Mouse (Mus musculus): ENCODE measurements around the gene C2cd2l.
"Not testable (repeated sequence)": the region's sequence is repeated elsewhere in the genome, so short reads cannot be mapped to it uniquely, and the experiment has no call there.

The C2cd2l gene

DNA sequence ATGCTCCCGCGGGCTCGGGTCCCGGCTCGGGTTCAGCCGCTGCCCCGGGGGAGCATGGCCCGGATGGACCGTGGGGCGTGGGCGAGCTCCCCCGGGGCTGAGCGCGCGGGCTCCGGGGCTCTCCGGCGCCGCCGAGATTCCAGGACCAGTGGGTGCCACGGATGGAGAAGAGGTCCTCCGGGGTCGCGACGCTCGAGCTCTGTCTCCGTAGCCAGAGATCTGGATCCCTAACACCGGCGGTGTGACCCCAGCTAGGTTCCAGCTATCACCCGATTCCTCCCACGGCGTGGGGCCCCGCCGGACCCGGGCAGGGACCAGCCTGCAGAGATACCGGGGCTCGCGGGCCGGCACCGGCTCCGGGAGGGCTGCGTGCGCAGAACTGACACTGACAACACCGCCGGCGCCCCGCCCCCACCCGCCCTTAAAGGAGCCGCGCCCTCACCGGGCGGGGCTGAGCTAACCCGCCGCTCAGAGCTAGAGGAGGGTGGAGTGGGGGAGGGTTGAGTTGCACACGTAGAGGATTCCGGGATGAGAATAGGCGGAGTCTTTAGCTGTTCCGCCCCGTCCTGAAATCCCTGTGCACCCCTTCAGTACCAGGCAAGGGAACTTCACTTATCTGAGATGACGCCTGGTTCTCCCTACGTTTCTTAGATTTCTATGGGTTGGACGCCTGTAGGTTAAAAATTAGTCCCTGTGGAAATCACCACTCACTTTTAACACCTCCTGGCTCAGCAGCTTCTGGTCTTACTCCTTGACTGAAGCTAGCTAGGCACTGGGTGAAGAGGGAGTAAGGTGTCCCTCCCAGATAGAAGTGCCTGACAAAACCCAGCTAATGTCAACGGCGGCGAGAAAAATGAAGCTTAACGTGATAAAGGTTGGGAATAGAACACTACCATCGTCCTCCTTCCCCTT is at the start of gene C2cd2l:
C2cd2l (minus strand) TSS at position 399 of the 912 bp plus-strand sequence.
- peak; percentile 90 for DNase-seq

DNA sequence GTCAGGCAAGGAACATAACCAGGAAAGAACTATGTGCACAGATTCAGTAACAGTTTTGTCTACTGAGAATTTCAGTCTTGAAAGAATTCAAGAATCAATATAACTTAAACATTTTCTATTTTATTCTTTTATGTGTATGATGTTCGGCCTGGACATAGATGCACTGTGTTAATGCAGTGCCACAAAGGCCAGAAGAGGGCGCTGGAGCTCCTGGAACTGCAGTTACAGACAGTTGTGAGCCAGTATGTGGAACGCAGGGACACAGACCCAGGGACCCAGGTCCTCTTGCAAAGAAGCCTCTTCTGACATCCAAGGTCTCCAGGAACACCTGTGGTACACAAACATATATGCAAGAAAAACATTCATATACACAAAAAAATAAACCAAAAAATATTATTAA is 44.4 kb upstream of the C2cd2l start:
- peak; percentile 67 for DNase-seq

DNA sequence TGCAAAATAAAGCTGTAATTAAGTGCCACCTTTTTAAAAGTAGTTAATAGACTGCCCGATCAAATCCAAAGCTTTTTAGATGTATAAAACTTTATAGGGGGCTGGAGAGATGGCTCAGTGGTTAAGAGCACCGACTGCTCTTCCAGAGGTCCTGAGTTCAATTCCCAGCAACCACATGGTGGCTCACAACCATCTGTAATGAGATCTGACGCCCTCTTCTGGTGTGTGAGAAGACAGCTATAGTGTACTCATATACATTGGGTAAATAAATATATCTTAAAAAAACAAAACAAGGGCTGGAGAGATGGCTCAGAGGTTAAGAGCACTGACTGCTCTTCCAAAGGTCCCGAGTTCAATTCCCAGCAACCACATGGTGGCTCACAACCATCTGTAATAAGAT is 41.8 kb upstream of the C2cd2l start:
- DNase-seq: not testable (repeated sequence)

DNA sequence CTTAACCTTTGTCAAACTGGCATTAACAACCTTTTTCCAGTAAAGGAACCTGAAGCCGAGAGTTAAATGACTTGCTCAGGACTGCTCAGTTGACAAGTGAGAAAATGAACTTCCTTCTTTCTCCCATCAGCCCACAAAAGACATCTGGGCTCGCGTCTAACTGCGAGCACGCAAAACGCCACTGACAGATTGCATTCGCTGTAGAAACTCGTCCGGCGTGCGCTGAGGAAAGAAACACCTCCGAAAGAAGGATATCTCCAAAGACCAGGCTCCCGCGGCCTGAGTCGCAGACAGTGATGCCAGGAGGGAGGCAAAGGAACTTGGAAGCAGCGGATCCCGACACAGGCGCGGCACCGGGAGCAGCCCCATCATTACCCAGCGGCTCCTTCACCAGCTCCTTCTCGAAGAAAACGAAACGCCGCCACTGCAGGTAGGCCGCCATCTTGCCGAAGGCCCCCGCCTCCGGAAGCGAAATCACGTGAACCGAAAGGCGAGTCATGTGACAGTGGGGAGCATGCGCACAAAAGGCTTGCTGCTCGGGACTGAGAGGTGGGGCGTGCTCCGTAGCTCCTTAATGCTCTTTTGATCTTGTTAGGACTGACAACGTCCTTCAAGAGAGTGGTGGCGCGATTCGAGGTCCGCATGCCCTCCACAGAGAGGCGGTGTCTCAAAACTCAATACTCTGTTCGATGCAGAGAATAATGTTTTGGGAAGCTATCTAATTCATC is 41.3 kb upstream of the C2cd2l start, which contains the start of gene Vps11:
Vps11 (minus strand) TSS at position 481 of the 728 bp plus-strand sequence.
- DNase-seq: peak; percentile 96

DNA sequence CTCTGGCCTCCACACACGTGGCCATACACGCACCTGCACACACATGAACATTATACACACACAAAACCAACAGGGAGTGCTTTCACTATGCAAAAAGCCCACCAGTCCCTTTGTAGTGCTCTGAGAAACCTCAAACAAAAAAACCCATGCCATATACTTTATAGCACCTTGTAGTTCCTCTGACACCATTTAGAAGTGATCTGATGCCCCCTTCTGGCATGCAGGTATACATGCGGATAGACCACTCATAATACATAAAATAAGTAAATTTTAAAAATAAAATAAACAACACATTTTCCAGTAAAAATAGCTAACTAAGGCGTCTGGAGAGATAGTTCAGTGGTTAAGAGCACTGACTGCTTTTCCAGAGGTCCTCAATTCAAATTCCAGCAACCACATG is 37.1 kb upstream of the C2cd2l start:
- peak; percentile 49 for DNase-seq

DNA sequence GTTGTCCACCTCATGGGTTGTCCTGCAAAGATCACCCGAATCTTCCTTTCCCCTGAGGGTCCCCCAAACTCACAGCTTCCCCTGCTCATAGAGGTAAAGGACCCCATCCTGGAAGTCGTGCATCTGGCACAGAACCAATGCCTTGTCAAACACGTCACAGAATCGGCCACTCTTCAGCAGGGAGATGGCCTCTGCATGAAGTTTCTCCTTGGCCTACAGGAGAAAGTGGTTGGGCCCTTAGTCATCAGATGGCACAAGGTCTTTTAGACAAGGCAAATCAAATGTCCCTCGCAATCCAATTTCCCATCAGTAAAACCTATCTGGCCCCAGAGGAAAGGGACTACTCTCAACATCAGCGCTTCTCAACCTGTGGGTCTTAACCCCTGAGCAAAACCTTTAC is 33.1 kb upstream of the C2cd2l start:
- DNase-seq: no peak

DNA sequence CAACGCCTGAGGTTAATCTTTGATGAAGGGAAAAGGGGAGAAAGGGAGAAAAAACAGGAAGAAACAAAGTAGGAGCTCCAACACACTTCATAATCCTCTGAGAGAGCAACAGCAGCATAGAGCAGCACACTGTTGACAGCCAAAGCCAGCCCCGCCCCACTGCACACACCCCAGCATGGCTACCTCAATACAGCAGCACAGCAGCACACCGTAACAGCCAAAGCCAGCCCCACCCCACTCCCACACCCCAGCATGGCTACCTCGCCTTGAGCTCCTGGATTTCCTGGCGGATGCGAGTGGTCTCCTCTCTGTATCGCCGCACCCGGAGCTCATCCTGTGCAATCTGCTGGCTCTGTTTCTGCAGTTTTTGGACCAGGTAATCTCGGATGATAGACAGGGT is 32.3 kb upstream of the C2cd2l start:
- DNase-seq: no peak

DNA sequence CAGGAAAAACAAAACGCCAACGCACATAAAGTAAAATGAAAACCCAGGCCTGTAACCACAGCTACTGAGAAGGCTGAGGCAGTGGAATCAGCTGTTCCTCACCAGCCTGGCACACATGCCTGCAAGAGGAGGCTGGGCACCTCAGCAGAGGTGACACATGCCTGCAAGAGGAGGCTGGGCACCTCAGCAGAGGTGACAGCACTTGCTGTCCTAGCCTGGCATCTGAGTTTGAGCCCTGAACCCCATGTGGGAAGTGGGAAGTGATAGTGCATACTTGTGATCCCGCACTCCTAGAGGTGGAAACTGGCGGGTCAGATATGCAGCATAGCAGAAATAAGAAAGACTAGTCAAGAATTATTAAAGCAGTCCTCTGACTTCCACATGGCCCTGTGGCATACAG is 31.3 kb upstream of the C2cd2l start:
- DNase-seq: no peak

DNA sequence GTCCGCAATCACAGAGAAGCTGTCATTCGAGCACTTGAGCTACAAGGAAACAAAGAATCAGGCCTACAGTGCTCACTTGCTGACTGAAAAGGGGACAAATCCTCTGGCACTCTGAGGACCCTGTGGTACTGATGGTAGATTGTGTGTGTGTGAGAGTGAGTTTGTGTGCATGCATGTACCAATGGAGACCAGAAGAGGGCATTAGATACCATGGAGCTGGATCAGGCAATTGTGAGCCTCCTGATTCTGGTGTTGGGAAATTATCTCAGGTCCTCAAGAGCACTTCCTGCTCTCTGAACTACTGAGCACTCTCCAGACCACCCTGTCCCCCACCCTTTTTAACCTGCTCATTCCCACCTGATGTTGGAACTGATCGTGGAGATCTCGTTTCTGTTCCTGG is 28.5 kb upstream of the C2cd2l start:
- no peak for DNase-seq

DNA sequence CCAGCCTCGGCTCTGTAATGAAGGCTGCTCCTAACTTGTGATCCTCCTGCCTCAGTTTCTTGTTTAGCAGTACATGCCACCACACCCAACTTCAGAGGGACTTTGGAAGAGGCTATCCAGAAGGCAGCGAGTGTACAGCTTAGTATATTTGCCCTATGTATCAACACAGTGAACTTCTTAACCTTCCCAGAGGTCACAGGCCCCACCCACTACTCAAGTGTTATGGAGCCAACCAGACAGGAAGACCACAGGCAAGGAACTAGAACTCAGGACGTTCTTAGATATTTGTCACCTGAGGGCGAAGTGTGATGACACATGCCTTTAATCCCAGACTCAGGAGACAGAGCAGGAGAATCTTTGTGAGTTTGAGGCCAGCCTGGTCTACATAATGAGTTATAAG is 27.5 kb upstream of the C2cd2l start:
- no peak for DNase-seq

DNA sequence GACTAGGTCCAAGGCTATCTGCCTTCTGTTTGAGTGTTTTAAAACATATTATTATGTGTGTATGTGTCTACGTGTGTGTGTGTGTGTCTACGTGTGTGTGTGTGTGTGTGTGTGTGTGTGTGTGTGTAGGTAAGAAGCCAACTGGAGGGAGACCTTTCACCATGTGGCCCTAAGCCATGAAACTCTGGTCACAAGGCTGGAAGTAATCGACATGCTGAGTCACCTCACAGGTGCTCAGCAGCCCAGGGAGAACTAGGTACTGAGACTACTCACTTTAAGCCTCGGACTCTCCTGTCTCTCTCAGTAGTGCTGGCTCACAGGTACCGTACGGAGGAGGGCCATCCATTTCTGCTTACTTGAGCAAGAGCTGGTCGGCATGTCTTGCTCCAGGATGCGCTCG is 27.1 kb upstream of the C2cd2l start:
- no peak for DNase-seq

DNA sequence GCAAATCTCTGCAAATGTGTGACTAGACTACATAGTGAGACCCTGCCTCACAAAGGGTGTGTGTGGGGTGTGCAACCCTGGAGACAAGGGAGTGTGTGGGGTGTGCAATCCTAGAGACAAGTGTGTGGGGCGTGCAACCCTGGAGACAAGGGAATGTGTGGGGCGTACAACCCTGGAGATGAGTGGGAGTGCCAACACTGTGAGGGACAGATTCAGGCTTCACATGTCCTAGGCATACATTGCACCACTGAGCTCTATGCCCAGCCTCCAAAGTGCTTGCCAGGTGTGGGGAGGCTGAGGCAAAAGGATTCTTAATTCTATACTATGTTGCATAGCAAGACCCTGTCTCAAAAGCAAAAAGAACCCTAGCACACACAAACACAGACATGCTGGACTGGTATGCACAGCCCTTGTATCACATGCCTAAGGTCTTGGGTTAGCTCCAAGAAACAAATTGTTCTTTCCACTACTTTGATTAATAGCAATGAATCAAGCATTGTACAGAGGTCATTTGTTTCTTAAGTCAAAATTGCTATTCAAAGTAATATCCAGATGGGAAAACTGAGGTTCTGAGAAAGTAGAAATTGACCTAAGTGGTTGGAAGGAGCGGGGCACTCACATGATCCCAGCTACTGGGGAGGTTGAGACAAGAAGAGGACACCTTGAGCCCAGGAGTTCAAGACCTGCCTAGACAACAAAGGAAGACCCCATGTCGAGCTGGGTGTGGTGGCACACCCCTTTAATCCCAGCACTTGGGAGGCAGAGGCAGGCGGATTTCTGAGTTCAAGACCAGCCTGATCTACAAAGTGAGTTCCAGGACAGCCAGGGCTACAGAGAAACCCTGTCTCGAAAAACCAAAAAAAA is 25.7 kb upstream of the C2cd2l start:
- DNase-seq: no peak

DNA sequence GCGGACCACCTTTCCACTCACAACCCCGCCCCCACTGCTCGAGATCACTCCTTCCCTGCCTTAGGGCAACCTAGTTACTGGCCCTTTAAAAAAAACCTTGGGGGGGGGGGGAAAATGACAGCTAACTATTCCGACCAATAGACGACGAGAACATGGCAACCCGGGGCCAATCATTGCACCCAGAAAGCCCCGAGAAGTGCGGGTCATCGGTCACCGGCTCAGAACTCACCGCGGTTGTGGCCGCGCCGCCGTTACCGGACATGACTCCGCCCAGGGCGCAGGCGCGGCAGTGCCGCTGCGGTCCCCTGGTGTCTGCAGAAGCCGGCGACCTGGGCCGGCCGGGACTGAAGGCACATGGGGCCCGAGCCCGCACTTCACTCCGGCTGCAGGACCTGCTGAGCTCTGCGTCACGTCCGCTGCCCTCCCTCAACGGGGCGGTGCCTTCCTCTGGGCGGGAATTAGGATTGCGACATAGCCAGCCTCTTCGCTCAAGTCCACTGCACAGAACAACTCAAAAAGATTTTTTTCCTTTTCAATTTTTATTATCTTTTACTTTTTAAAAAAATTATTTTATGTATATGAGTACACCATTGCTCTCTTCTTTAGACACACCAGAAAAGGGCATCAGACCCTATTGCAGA is 23.8 kb upstream of the C2cd2l start, which contains the start of gene Hmbs:
Hmbs (minus strand) TSS at position 448 of the 641 bp plus-strand sequence.
- peak; percentile 89 for DNase-seq

DNA sequence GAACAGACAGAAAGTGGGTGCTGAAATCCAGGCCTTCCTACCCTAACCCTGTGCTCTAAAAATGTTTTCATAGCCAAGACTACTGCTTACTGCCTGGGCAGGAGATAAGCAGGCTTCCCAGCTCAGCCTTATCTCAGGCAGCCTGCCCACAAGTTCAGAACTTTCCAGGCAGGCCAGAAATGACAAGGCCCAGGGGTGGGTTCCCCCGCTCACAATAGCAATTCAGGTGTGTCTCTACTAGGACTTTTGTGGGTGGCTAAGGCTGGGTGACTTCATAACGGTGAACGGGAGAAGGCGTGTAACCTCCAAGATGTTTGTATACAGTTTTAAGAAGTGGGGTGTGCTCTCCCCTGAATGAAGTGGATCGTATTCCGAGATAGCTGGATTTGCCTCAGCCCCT is 23.2 kb upstream of the C2cd2l start:
- DNase-seq: no peak

DNA sequence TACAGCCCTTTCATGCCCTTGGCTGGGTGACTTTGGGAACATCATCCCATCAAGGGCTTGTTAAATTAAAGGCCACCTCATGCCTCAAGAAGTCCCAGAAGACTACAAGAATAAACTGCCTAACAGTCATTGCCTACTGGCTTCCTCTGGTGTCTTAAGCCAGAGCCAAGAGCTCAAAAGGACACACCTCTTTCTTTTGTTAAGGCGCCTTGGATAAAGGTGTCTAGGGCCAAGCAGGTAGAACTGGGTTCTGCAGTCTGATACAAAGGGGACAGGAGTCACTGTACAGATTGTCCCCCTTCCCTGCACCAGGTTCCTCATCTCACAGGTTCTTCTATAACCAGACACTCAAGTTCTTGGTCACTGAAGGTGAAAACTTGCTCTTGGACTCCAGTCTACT is 22.5 kb upstream of the C2cd2l start:
- DNase-seq: no peak

DNA sequence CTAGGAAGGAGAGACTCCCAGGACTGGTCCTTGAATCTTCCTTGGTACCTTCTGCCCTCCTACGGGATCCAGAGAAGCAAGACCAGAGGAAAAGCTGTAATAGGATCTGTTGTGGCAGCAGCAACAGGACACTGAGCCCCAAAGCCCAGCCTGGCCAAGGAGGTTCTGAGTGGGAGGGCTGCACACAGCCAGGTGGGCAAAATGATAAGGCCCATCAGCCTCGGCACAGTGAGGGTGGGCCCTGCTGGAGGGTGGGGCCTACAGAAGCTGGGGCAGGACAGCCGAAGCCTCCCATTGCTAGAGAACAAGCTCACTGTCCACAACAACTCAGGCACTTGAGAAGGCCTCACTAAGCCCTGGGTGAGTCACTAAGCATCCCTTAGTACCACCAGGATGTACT is 22.1 kb upstream of the C2cd2l start:
- no peak for DNase-seq

DNA sequence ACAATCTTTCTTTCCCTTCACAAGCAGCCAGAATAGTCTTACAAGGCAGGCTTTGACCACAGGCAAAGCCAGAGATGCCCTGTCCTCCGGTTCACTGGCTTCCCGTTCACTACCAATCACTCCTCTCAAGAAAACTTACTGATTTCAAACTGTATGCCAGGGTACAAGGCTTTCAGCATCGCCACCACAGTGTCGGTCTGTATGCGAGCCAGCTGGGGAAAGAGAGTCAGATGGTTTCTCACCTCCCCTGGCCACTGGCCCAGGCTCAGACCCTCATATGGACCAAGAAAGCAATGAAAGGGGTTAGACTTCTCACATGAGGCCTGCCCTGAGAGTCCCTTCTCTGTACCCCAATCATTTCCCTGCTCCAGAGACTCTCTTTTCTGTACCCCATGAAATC is 21.4 kb upstream of the C2cd2l start:
- DNase-seq: no peak

DNA sequence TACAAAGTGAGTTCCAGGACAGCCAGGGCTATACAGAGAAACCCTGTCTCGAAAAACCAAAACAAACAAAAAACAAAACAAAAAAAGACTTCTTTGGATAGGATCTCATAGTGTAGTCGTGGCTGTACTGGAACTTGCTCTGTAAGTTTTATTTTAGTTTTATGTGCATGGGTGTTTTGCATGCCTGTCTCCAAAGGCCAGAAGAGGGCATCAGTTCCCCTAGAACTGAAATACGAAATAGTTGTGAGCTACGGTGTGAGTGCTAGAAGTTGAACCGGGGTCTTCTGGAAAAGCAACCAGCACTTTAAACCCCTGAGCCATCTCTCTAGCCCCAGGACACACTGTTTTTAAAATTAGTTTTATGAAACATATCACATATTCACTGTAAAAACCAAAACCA is 18.5 kb upstream of the C2cd2l start:
- DNase-seq: no peak

DNA sequence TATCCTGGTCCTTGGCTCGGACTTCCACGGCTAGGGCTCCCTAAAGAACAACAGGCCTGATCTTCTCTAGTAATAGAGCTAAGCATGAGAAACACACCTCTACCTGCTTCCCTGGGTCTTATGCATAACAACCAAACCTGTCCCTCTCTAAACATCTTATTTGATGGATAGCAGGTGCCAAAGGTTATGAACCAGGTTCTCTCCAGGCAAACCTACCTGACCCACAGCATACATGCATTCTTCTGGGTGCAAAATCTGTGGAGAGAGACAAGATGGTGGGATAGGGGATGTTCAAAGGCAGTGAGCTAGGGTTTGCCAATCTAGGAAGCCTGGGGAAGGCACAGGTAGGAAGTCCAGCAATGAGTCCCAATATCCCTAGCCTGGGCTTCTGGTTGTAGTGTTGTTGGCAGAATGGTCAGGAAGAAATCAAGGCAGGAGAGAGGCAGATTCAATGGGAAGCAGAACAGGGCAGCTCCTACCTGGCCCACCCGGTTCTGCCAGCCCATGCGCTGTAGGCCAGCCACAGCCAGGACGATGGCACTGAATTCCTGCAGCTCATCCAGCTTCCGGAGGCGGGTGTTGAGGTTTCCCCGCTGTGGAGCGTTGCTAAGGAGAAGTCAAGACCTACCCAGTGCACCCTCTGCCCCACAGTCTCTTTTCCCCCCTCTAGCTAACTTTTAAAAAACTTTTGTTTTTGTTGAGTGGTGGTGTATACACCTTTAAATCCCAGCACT is 17.5 kb upstream of the C2cd2l start:
- no peak for DNase-seq

DNA sequence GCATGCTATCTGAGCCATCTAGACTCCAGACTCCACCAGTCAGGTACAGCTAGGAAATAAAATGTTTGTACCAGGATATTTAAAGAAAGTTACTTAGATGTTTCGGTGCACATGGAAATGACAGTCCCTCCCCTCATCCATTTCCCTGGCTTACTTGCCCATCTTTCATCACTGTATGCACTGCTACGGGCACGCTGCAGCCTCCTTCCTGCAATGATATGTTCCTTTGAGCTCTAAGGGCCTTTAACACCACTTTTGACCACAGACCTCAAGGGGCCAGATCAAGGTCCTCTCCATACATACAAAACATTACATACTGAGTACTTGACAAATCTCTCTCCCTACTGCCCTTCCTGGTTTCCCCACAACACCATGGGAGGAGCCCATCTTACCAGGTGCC is 16.9 kb upstream of the C2cd2l start:
- DNase-seq: no peak

DNA sequence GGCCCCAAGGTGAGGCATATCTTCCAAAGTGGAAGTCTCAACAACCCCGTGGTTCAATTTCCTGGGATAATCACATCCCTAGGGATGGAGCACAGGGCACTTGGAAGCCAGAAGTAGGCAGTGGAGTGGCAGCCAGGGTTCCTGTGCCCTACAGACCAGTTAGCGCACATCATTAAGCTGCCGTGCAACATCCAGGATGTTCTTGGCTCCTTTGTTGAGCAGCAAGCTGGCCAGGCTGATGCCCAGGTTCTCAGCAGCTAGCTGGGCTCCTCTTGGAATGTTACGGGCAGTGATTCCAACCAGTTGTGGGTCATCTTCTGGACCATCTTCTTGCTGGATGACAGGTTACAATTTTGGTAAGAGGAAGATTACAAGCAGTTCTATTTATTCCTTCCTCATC is 16.4 kb upstream of the C2cd2l start:
- DNase-seq: not testable (repeated sequence)

DNA sequence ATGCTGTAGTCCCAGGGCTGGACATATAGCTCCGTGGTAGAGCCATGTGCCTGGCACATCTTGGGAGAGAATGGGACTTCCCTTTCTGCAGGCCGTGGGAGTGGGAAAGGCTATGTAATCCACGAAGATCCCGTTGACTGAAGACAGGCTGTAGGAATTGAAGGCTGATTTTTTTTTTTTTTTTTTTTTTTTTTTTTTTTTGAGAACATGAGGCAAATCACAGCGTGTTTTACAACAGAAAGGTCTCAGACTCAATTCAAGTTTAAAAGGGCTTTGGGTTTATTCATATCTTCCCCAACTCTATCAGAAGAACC is 16.0 kb upstream of the C2cd2l start:
- no peak for DNase-seq

Data from thymus, postnatal 4 days (tissue).